Mouse (Mus musculus): Measurements from ENCODE around the gene Art4. TPM values are rescaled to one million over a fixed set of nuclear protein-coding genes. Genes with fewer than 3 reads are reported as not detected.

Art4 gene
- polyA plus RNA-seq, 1 experiment = 0.96 TPM

- Histone ChIP-seq H3K4me3 (ENCODE audit: control insufficient read depth, low read depth, low read length) (no peak overlapping the region), H3K27me3 (ENCODE audit: control insufficient read depth, insufficient read depth, low read length) (no peaks in the 10 kb centered on the region), H3K4me1 (ENCODE audit: control insufficient read depth, insufficient read depth, low read length) (no peaks in the 10 kb centered on the region), H3K27ac (ENCODE audit: control insufficient read depth, insufficient read depth, low read depth, low read length) (no peak overlapping the region), H3K36me3 (ENCODE audit: control insufficient read depth, insufficient read depth, low read length) (no peaks in the 10 kb centered on the region)
- no peak for TF ChIP-seq POLR2A (IDR thresholded peaks at IDR 0.05; ENCODE audit: control insufficient read depth, low read depth, low read length)
- TF ChIP-seq CTCF (IDR thresholded peaks at IDR 0.05; ENCODE audit: control insufficient read depth, insufficient read depth, insufficient replicate concordance, low read depth, low read length) = no peak
Measured at GRCm38 (mm10) chr6:136866150-136866549, 8.6 kb upstream of the Art4 start.

DNA sequence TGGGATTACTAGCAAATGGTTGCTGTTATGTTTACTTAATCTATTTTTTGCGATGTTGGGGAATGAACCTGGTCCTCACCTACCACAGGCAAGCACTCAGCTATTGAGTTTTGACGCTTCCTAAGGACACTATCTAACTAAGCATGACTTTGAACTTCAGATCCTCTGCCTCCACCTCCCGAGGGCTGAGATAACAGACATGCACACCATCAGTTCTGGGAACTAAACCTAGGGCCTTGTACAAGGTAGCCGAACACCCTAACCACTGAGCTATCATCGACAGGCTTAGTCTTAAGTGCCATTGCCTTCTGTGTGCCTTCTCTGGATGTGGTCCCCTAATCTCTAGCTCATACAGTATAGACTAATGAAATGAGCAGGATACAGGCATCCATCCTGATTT, 7.8 kb upstream of the Art4 start:
- no peaks in the 10 kb centered on the region for H3K27me3 ChIP-seq (ENCODE audit: control insufficient read depth, insufficient read depth, low read length)
- TF ChIP-seq CTCF (IDR thresholded peaks at IDR 0.05; ENCODE audit: control insufficient read depth, insufficient read depth, insufficient replicate concordance, low read depth, low read length) (no peak), POLR2A (IDR thresholded peaks at IDR 0.05; ENCODE audit: control insufficient read depth, low read depth, low read length) (no peak)
- no peaks in the 10 kb centered on the region for H3K4me1 ChIP-seq (ENCODE audit: control insufficient read depth, insufficient read depth, low read length)
- no peak overlapping the region for H3K4me3 ChIP-seq (ENCODE audit: control insufficient read depth, low read depth, low read length)
- H3K27ac ChIP-seq (ENCODE audit: control insufficient read depth, insufficient read depth, low read depth, low read length) = no peak overlapping the region
- no peaks in the 10 kb centered on the region for H3K36me3 ChIP-seq (ENCODE audit: control insufficient read depth, insufficient read depth, low read length)

DNA sequence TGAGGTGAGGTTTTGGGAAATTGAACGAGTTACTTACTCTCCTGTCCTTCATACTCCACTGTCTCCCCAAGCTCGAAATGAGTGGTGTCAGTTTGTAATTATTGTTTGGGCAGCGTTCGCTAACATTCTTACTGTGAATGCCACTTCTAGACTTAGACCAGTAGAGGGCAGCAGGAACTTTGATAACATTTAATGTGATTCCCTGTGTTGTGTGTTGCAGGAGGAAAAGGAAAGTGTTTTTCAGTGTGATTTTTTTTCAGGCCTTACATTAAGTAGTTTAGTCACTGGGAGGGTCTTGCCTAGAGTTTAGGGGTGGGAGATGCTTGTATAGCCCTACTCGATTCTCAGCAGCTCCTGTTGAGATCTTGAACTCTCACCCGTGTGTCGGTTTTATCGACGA, 3.5 kb upstream of the Art4 start:
- no peak for TF ChIP-seq POLR2A (IDR thresholded peaks at IDR 0.05; ENCODE audit: control insufficient read depth, low read depth, low read length)
- no peak for TF ChIP-seq CTCF (IDR thresholded peaks at IDR 0.05; ENCODE audit: control insufficient read depth, insufficient read depth, insufficient replicate concordance, low read depth, low read length)
- Histone ChIP-seq H3K27ac (ENCODE audit: control insufficient read depth, insufficient read depth, low read depth, low read length) (no peak overlapping the region), H3K4me3 (ENCODE audit: control insufficient read depth, low read depth, low read length) (no peak overlapping the region), H3K36me3 (ENCODE audit: control insufficient read depth, insufficient read depth, low read length) (no peaks in the 10 kb centered on the region), H3K27me3 (ENCODE audit: control insufficient read depth, insufficient read depth, low read length) (no peaks in the 10 kb centered on the region), H3K4me1 (ENCODE audit: control insufficient read depth, insufficient read depth, low read length) (no peaks in the 10 kb centered on the region; the same call in 1 of the 2 replicates)

DNA sequence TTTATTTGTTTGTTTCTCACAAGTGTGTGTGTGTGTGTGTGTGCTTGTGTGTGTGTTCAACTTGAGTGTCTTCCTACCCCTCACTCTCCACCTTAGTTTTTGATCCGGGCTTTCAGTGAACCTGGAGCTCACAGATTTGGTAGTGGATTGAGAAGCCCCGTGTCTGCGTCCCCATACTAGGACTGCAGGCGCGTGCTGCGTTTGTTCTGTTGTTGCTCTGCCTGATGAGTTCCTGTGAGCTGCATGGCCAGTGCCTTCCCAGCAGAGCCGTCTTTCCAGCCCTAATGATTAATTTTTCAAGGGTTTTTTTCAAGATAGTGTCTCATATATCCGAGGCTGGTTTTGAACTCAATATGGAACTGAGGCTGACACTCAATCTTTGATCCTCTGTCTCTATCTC, 887 bp upstream of the Art4 start:
- TF ChIP-seq CTCF (IDR thresholded peaks at IDR 0.05; ENCODE audit: control insufficient read depth, insufficient read depth, insufficient replicate concordance, low read depth, low read length) = no peak
- no peak for TF ChIP-seq POLR2A (IDR thresholded peaks at IDR 0.05; ENCODE audit: control insufficient read depth, low read depth, low read length)
- Histone ChIP-seq H3K4me1 (ENCODE audit: control insufficient read depth, insufficient read depth, low read length) (no peaks in the 10 kb centered on the region; the same call in 1 of the 2 replicates), H3K36me3 (ENCODE audit: control insufficient read depth, insufficient read depth, low read length) (no peaks in the 10 kb centered on the region), H3K4me3 (ENCODE audit: control insufficient read depth, low read depth, low read length) (no peak overlapping the region), H3K27ac (ENCODE audit: control insufficient read depth, insufficient read depth, low read depth, low read length) (no peak overlapping the region), H3K27me3 (ENCODE audit: control insufficient read depth, insufficient read depth, low read length) (no peaks in the 10 kb centered on the region)

- H3K4me1 ChIP-seq (ENCODE audit: control insufficient read depth, insufficient read depth, low read length) = no peaks in the 10 kb centered on the region; the same call in 1 of the 2 replicates
- H3K36me3 ChIP-seq (ENCODE audit: control insufficient read depth, insufficient read depth, low read length) = no peaks in the 10 kb centered on the region
- TF ChIP-seq POLR2A (IDR thresholded peaks at IDR 0.05; ENCODE audit: control insufficient read depth, low read depth, low read length) (no peak), CTCF (IDR thresholded peaks at IDR 0.05; ENCODE audit: control insufficient read depth, insufficient read depth, insufficient replicate concordance, low read depth, low read length) (no peak)
- no peak overlapping the region for H3K4me3 ChIP-seq (ENCODE audit: control insufficient read depth, low read depth, low read length)
- peak overlapping the region; percentile 70 for H3K27ac ChIP-seq (ENCODE audit: control insufficient read depth, insufficient read depth, low read depth, low read length)
- no peaks in the 10 kb centered on the region for H3K27me3 ChIP-seq (ENCODE audit: control insufficient read depth, insufficient read depth, low read length)
Measured at GRCm38 (mm10) chr6:136857873-136858260, 334 bp upstream of the Art4 start.

DNA sequence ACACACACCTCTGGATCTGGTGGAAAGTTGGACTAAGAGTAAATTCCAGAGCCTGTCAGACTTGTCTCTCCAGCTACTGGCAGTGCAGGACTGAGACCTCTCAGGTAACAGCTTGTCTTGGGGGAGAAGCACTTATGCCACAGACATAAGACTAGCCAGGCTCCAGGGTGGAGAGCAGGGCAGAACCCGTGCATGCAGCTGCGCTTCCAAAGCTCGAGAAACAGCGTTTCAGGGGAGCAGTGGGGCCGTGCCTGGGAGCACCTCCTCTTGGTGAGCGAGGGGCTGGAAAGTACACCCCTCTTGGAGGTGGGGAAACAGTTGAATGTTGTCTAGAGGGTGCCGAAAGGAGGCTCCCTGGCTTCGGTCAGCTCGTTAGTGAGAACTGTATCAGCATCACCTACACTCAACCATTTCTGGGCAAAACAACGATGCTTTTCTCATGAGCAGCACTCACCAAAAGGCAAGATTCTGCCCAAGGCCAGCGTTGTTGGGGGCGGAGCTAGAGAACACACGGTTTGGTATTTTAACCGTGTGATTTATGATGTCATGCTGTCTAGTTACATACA, 1.4 kb downstream of the Art4 start:
- Histone ChIP-seq H3K27me3 (ENCODE audit: control insufficient read depth, insufficient read depth, low read length) (no peaks in the 10 kb centered on the region), H3K36me3 (ENCODE audit: control insufficient read depth, insufficient read depth, low read length) (no peaks in the 10 kb centered on the region), H3K27ac (ENCODE audit: control insufficient read depth, insufficient read depth, low read depth, low read length) (peak overlapping the region; percentile 5; the same call in 1 of the 2 replicates)

GRCm38 (mm10) chr6:136855183-136855582, 2.4 kb downstream of the Art4 start:
- TF ChIP-seq CTCF (IDR thresholded peaks at IDR 0.05; ENCODE audit: control insufficient read depth, insufficient read depth, insufficient replicate concordance, low read depth, low read length) = no peak
- TF ChIP-seq POLR2A (IDR thresholded peaks at IDR 0.05; ENCODE audit: control insufficient read depth, low read depth, low read length) = no peak
- H3K27me3 ChIP-seq (ENCODE audit: control insufficient read depth, insufficient read depth, low read length) = no peaks in the 10 kb centered on the region
- no peaks in the 10 kb centered on the region; the same call in 1 of the 2 replicates for H3K4me1 ChIP-seq (ENCODE audit: control insufficient read depth, insufficient read depth, low read length)
- no peak overlapping the region for H3K4me3 ChIP-seq (ENCODE audit: control insufficient read depth, low read depth, low read length)
- H3K36me3 ChIP-seq (ENCODE audit: control insufficient read depth, insufficient read depth, low read length) = no peaks in the 10 kb centered on the region
- no peak overlapping the region for H3K27ac ChIP-seq (ENCODE audit: control insufficient read depth, insufficient read depth, low read depth, low read length)

More for the DNA sequence above, 1.4 kb downstream of the Art4 start:
- Histone ChIP-seq H3K4me3 (ENCODE audit: control insufficient read depth, low read depth, low read length) (peak overlapping the region; percentile 31; the same call in 1 of the 2 replicates), H3K4me1 (ENCODE audit: control insufficient read depth, insufficient read depth, low read length) (no peaks in the 10 kb centered on the region; the same call in 1 of the 2 replicates)
- no peak for TF ChIP-seq POLR2A (IDR thresholded peaks at IDR 0.05; ENCODE audit: control insufficient read depth, low read depth, low read length)
- TF ChIP-seq CTCF (IDR thresholded peaks at IDR 0.05; ENCODE audit: control insufficient read depth, insufficient read depth, insufficient replicate concordance, low read depth, low read length) = no peak

Measured in testis, adult 2 months (tissue).